Mouse (Mus musculus) stomach, embryonic 15.5 days (tissue): ENCODE measurements around the gene Smg6. TPM values are rescaled to one million over a fixed set of nuclear protein-coding genes. Genes with fewer than 3 reads are reported as not detected.
A peak's percentile ranks its signal among the peaks of the same experiment; 100 is the strongest.

Experiments used
- ATAC-seq: fragments of 200-750 bp; cut with Nextera tagmentation; 2 replicates; pipeline ENCODE4 v1.8.0; 2017; ENCODE audit warnings: low read depth, moderate number of reproducible peaks, moderate TSS enrichment; ENCODE audit not compliant: insufficient read depth, low FRiP score
- H3K27ac ChIP-seq: fragments of 300-500 bp; sonication (generic); 2 replicates; pipeline ENCODE4 v1.5.1; 2015; ENCODE audit warnings: mild to moderate bottlenecking, inconsistent platforms
- H3K27me3 ChIP-seq: fragments of 300-500 bp; sonication (generic); replicated peaks from 2 replicates; pipeline ENCODE4 v1.6.1; 2015; ENCODE audit warnings: inconsistent platforms
- H3K36me3 ChIP-seq: fragments of 300-500 bp; sonication (generic); 2 replicates; pipeline ENCODE4 v1.6.1; 2015; ENCODE audit warnings: inconsistent platforms
- H3K4me1 ChIP-seq: fragments of 300-500 bp; sonication (generic); 2 replicates; pipeline ENCODE4 v1.6.1; 2015; ENCODE audit warnings: inconsistent platforms
- H3K4me2 ChIP-seq: fragments of 300-500 bp; sonication (generic); 2 replicates; pipeline ENCODE4 v1.6.1; 2015; ENCODE audit warnings: mild to moderate bottlenecking, inconsistent platforms
- H3K4me3 ChIP-seq: fragments of 300-500 bp; sonication (generic); replicated peaks from 2 replicates; pipeline ENCODE4 v1.5.1; 2015; ENCODE audit warnings: inconsistent platforms
- H3K9ac ChIP-seq: fragments of 300-500 bp; sonication (generic); 2 replicates; pipeline ENCODE4 v1.6.1; 2015; ENCODE audit warnings: inconsistent platforms
- H3K9me3 ChIP-seq: fragments of 300-500 bp; sonication (generic); 2 replicates; pipeline ENCODE4 v1.6.1; 2016; ENCODE audit warnings: inconsistent platforms
- WGBS: fragments of 180-500 bp; shearing (Covaris S2); methylation state at CpG from one replicate; pipeline ENCODE4 v1.1.7; 2015; 5-methylcytosine and 5-hydroxymethylcytosine counted together
- polyA plus RNA-seq: library from polyadenylated mRNA; unstranded; fragments of >200 nt; fragmentation: Nextera tagmentation; extraction: Ambion mirVana; gene quantifications from 2 replicates; pipeline ENCODE4 v1.2.1, GENCODE M21; 2015

The Smg6 gene
- polyA plus RNA-seq, 1 experiment from 2014 or later, result 14.4 TPM

GRCm38 (mm10) chr11:74976835-74977687, 51.4 kb downstream of the Smg6 start:
- no peak for ATAC-seq
- no peak overlapping the region for H3K4me2 ChIP-seq
- H3K36me3 ChIP-seq, result no peaks in the 10 kb centered on the region
- WGBS, result 81% methylated on average over 3 of the region's 3 CpGs
- H3K27ac ChIP-seq, result no peak overlapping the region
- no peak overlapping the region for H3K4me3 ChIP-seq
- H3K9me3 ChIP-seq, result no peaks in the 10 kb centered on the region
- H3K4me1 ChIP-seq, result no peaks in the 10 kb centered on the region
- no peaks in the 10 kb centered on the region for H3K27me3 ChIP-seq
- H3K9ac ChIP-seq, result no peak overlapping the region

DNA sequence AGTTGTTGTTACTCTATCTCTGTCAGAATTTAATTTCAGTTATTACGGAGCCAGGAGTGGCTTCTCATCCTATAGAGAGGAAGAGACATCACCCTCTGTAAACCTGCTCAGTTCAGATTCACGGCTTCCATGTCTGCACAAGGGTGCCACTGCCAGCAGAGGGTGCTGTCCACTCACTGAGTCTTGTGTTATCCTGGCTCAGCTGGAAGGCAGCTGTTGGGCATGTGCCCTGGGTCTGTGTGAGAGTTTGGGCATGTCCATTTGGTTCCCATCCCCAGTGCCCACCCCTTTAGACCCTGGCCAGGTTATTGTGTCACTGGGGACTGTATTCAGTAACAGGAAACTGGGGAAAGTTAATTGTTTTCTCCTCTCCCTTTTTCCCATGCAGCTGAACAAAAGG, 55.8 kb downstream of the Smg6 start:
- 0 out of 2 replicates have a peak, but pooled peaks have one; percentile 53 for ATAC-seq
- 28% methylated on average over 2 of the region's 2 CpGs for whole genome bisulfite sequencing
- no peak overlapping the region for H3K4me2 ChIP-seq
- no peaks in the 10 kb centered on the region for H3K9me3 ChIP-seq
- no peaks in the 10 kb centered on the region for H3K36me3 ChIP-seq
- no peak overlapping the region for H3K4me3 ChIP-seq
- no peak overlapping the region for H3K9ac ChIP-seq
- no peak overlapping the region for H3K27ac ChIP-seq
- no peaks in the 10 kb centered on the region for H3K4me1 ChIP-seq
- H3K27me3 ChIP-seq, result no peaks in the 10 kb centered on the region

GRCm38 (mm10) chr11:74982241-74982640, 56.6 kb downstream of the Smg6 start:
- Histone ChIP-seq H3K9me3 (no peaks in the 10 kb centered on the region), H3K36me3 (no peaks in the 10 kb centered on the region), H3K27ac (no peak overlapping the region), H3K9ac (no peak overlapping the region), H3K27me3 (no peaks in the 10 kb centered on the region), H3K4me2 (no peak overlapping the region), H3K4me3 (no peak overlapping the region), H3K4me1 (no peaks in the 10 kb centered on the region)
- no peak for ATAC-seq

GRCm38 (mm10) chr11:74988162-74988561, 62.5 kb downstream of the Smg6 start:
- Histone ChIP-seq H3K9ac (no peak overlapping the region), H3K4me2 (no peak overlapping the region), H3K9me3 (no peaks in the 10 kb centered on the region), H3K4me1 (0 out of 2 replicates have a peak, but pooled peaks cover 7% of the 10 kb centered on the region), H3K36me3 (no peaks in the 10 kb centered on the region), H3K4me3 (no peak overlapping the region), H3K27me3 (no peaks in the 10 kb centered on the region), H3K27ac (peak overlapping the region; percentile 33; the same call in 1 of the 2 replicates)
- ATAC-seq, result no peak; the same call in 1 of the 2 replicates
- 38% methylated on average over 5 of the region's 5 CpGs for WGBS

DNA sequence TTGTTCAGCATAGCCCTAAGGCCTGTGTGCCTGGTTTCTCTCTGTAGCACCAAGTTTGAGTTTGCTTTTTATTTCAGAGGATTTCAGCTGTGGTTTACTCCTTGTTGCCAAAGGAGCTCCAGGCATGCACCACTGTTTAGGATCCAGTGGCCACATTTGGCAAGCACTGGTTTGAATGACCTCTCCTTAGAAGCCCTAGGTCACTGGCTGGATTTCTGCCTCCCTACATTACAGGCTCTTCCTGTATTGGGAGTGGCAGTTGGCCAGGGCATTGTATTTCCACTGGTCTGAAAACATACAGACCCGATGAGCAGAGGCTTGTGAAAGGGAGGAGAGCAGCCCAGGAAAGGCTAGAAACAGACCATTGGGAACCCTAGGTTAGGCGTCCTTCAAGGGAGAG, 63.4 kb downstream of the Smg6 start:
- WGBS, result 61% methylated on average over 2 of the region's 2 CpGs
- no peaks in the 10 kb centered on the region for H3K36me3 ChIP-seq
- no peaks in the 10 kb centered on the region for H3K9me3 ChIP-seq
- no peak overlapping the region for H3K9ac ChIP-seq
- peak overlapping the region; percentile 33; the same call in 1 of the 2 replicates for H3K27ac ChIP-seq
- no peak for ATAC-seq
- H3K27me3 ChIP-seq, result no peaks in the 10 kb centered on the region
- H3K4me1 ChIP-seq, result 0 out of 2 replicates have a peak, but pooled peaks cover 7% of the 10 kb centered on the region
- no peak overlapping the region for H3K4me2 ChIP-seq
- no peak overlapping the region for H3K4me3 ChIP-seq

DNA sequence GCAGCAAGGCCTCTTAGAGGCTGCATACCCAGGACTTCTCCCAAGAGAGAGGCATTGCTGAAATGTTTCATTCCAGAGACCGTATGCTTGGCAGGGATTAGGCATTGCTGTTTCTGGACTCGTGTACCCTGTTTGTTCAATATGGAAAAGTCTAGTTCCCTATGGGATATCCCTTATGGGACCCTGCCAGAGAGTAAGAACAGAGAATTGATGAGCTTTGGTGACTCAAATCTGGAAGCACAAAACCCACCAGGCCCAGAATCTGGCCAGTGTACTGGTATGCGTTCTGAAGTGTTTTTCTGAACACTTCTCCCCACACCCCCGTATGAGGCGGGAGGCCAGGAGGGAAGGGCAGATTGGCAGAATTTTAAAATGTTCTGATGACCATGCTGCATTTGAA, 64.9 kb downstream of the Smg6 start:
- no peaks in the 10 kb centered on the region for H3K36me3 ChIP-seq
- no peak for ATAC-seq
- 0 out of 2 replicates have a peak, but pooled peaks cover 7% of the 10 kb centered on the region for H3K4me1 ChIP-seq
- no peaks in the 10 kb centered on the region for H3K9me3 ChIP-seq
- H3K4me2 ChIP-seq, result no peak overlapping the region
- H3K27ac ChIP-seq, result peak overlapping the region; percentile 0; the same call in 1 of the 2 replicates
- H3K9ac ChIP-seq, result no peak overlapping the region
- no peaks in the 10 kb centered on the region for H3K27me3 ChIP-seq
- 61% methylated on average over 5 of the region's 5 CpGs for WGBS
- no peak overlapping the region for H3K4me3 ChIP-seq

- no peak overlapping the region for H3K4me3 ChIP-seq
- no peaks in the 10 kb centered on the region for H3K9me3 ChIP-seq
- no peak overlapping the region for H3K27ac ChIP-seq
- H3K36me3 ChIP-seq, result no peaks in the 10 kb centered on the region
- H3K9ac ChIP-seq, result no peak overlapping the region
- no peaks in the 10 kb centered on the region for H3K27me3 ChIP-seq
- no peak for ATAC-seq
- no peak overlapping the region for H3K4me2 ChIP-seq
- 0 out of 2 replicates have a peak, but pooled peaks cover 7% of the 10 kb centered on the region for H3K4me1 ChIP-seq
- 93% methylated on average over 1 of the region's 1 CpGs for WGBS
These were observed 65.7 kb downstream of the Smg6 start for GRCm38 (mm10) chr11:74991290-74991689.

GRCm38 (mm10) chr11:74992427-74992987, 66.9 kb downstream of the Smg6 start:
- WGBS, result 41% methylated on average over 9 of the region's 9 CpGs
- Histone ChIP-seq H3K4me1 (0 out of 2 replicates have a peak, but pooled peaks cover 7% of the 10 kb centered on the region), H3K27ac (peak overlapping the region; percentile 41), H3K4me3 (no peak overlapping the region), H3K27me3 (no peaks in the 10 kb centered on the region), H3K4me2 (no peak overlapping the region), H3K9me3 (no peaks in the 10 kb centered on the region), H3K36me3 (no peaks in the 10 kb centered on the region), H3K9ac (no peak overlapping the region)
- ATAC-seq, result peak; percentile 60; the same call in 1 of the 2 replicates

DNA sequence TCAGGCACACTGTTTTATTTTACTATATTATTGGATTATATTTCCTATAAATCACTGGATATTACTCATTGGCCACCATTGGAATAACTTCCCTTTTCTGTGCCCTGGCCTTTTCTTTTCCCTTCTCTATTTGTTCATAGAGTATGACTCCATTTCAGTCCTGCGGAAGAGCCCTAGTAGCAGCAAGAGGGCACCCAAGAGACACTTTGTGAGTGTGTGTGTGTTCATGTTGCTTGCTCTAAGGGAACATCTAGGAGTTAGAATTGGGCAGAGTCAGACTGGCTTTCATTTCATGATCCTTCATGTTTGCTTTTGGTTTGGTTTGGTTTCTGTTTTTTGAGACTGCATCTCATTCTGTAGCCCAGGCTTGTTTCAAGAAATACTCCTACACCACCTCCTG, 68.5 kb downstream of the Smg6 start:
- Histone ChIP-seq H3K27ac (no peak overlapping the region), H3K36me3 (no peaks in the 10 kb centered on the region), H3K4me1 (0 out of 2 replicates have a peak, but pooled peaks cover 5% of the 10 kb centered on the region), H3K27me3 (no peaks in the 10 kb centered on the region), H3K4me3 (no peak overlapping the region), H3K9me3 (no peaks in the 10 kb centered on the region), H3K4me2 (no peak overlapping the region), H3K9ac (no peak overlapping the region)
- WGBS, result 68% methylated on average over 1 of the region's 1 CpGs
- no peak for ATAC-seq

DNA sequence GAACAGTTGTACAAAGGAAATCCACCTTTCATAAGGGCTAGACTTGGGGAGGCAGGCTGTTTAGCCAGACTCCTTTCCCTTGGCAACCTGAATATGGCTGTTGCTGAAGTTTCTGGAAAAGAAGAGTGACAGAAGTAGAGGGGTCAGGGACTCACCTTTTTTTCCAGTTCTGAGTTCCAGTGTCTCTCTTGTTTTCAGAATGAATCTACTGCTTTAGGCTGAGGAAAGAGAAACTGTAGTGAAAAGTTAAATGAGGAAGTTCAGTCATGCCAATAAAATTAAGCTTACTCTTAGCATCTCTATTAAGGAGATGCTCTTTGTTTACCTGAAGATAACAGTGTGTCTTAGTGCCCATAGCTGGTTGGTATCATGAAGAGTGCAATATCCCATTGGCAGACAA, 69.2 kb downstream of the Smg6 start:
- H3K27me3 ChIP-seq, result no peaks in the 10 kb centered on the region
- H3K9ac ChIP-seq, result no peak overlapping the region
- ATAC-seq, result no peak
- H3K4me3 ChIP-seq, result no peak overlapping the region
- no peak overlapping the region for H3K27ac ChIP-seq
- H3K36me3 ChIP-seq, result no peaks in the 10 kb centered on the region
- no peak overlapping the region for H3K4me2 ChIP-seq
- no peaks in the 10 kb centered on the region for H3K9me3 ChIP-seq
- H3K4me1 ChIP-seq, result 0 out of 2 replicates have a peak, but pooled peaks cover 4% of the 10 kb centered on the region

DNA sequence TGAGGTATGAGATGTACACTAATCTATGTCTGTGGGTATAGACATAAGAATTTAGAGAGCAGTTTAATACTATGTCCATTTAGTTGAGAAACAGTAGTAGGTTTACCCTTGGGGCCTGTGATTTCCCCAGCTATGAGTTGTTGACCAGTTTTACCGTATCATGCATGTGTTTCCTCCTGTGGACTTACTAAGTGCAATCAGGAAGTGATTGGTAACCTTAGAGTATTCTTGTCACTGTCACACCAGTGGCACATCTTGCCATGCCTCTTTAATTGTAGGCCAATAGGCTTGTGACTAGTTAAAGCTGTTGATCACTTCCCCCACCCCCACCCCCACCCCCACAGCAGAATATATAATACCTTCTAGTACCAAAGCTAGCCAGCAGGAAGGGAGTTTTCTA, 70.9 kb downstream of the Smg6 start:
- no peak for ATAC-seq

More for the DNA sequence above, 70.9 kb downstream of the Smg6 start:
- H3K4me2 ChIP-seq, result no peak overlapping the region
- 0 out of 2 replicates have a peak, but pooled peaks cover 4% of the 10 kb centered on the region for H3K4me1 ChIP-seq
- WGBS, result 88% methylated on average over 1 of the region's 1 CpGs
- H3K36me3 ChIP-seq, result no peaks in the 10 kb centered on the region
- H3K27ac ChIP-seq, result no peak overlapping the region; the same call in 1 of the 2 replicates
- H3K27me3 ChIP-seq, result no peaks in the 10 kb centered on the region
- H3K9me3 ChIP-seq, result no peaks in the 10 kb centered on the region
- H3K9ac ChIP-seq, result no peak overlapping the region
- H3K4me3 ChIP-seq, result no peak overlapping the region
